Mouse (Mus musculus) brain, embryonic 14.5 days (tissue): ENCODE results near the gene Ttc39a. TPM values are rescaled to one million over a fixed set of nuclear protein-coding genes. Genes with fewer than 3 reads are reported as not detected.
A peak's percentile ranks its signal among the peaks of the same experiment; 100 is the strongest.

ENCODE experiments used
- DNase-seq: peaks from one replicate; pipeline ENCODE4 v3.0.0-alpha.2; 2011; ENCODE audit warnings: low read depth
- CTCF ChIP-seq: fragments of 200-500 bp; IDR thresholded peaks from 2 replicates; pipeline ENCODE4 v1.5.1; 2012; ENCODE audit warnings: inconsistent platforms, mild to moderate bottlenecking, moderate library complexity, borderline replicate concordance; ENCODE audit not compliant: insufficient read depth, insufficient read length; ENCODE audit errors: extremely low read depth
- POLR2A ChIP-seq: fragments of 200-500 bp; IDR thresholded peaks from 2 replicates; pipeline ENCODE4 v1.6.1; 2012; ENCODE audit warnings: mild to moderate bottlenecking, inconsistent platforms, borderline replicate concordance; ENCODE audit not compliant: poor library complexity, insufficient read depth, insufficient read length, severe bottlenecking; ENCODE audit errors: extremely low read depth
- polyA plus RNA-seq: library from polyadenylated mRNA; depleted of rRNA; stranded (reverse); fragments of >200 nt; gene quantifications from 2 replicates; pipeline ENCODE4 v1.2.3, GENCODE M21; 2012

The Ttc39a gene
- polyA plus RNA-seq, 1 experiment, result 1.2 TPM

DNA sequence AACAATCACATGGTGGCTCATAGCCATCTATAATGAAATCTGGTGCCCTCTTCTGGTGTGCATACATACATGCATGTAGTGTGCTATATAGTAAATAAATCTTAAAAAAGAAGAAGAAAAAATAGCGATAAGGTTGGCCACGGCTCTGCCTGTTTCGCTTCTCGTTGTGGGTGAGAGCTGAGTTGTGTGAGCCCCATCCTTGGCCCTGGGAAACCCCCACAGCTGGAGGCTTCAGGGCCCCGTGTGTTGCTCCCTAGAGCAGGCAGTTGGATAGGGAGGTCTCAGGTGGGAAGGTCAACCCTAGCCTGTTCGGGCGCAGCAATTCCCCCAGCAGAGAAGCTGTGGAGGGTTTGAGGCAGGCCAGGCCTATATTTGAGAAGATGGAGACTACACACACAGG is 23.8 kb downstream of the Ttc39a start:
- DNase-seq, result no peak
- TF ChIP-seq CTCF (no peak), POLR2A (no peak)

DNA sequence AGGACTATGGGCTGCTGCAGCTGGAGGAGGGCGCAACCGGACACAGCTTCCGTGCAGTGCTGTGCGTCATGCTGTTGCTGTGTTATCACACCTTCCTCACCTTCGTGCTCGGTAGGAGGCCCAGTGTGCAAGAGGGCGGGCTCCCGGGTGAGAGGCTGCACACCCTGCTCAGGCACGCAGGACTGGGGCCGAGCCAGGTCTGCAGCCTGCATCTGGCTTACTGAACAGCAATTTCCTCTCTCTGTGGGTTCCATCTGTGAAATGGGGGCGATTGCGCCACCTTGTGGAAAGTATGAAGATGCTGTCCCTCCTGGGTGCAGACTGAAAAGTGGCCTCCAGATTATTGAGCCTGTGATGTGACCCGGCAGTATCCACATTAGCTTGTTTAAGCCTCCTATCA is 24.4 kb downstream of the Ttc39a start:
- peak; percentile 65 for DNase-seq
- TF ChIP-seq POLR2A (no peak), CTCF (peak; percentile 44; the same call in 1 of the 2 replicates)

DNA sequence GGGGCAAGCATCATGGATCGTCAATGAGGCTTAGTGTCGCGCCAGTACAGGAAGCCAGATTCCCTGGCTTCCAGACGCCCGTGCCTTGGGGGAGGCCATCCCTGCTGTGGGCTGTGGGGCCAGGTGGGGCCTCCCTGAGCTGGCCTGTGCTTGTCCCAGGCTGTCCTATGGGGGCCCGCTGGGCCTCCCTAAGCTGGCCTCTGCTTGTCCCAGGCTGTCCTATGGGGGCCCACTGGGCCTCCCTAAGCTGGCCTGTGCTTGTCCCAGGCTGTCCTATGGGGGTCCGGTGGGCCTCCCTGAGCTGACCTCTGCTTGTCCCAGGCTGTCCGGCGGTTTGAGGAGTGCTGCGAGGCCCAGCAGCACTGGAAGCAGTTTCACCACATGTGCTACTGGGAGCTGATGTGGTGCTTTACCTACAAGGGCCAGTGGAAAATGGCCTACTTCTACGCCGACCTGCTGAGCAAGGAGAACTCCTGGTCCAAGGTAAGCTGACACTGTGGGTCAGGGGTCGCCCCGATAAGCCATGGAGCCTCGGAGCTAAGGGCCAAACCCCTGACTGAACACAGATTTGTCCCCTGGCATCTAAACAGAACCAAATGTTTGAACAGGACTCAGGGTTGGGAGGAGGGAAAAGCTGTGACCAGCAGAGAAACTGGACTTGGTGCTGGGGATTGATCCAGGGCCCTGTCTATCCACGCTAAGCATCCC is 26.4 kb downstream of the Ttc39a start:
- DNase-seq, result no peak
- no peak for TF ChIP-seq POLR2A
- TF ChIP-seq CTCF, result no peak

DNA sequence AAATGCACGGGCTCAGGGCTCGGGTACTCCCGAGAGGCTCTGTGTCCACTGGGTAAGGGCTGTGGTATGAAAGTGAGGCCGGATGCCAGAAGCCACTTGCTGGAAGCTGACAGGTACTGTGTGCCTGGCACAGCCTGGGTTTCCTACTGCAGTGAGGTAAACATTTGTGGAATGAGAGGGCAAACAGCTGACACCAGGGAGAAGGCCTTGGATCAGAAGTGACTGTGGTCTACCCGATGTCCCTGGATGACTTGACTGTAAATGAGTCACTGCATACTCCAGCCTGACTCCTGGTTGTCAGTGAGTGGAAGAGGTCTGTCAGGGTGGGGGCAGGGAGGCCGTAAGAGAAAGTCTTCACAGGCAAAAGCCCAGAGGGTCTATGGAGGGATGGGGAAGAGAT is 27.2 kb downstream of the Ttc39a start:
- TF ChIP-seq POLR2A (no peak), CTCF (no peak)
- DNase-seq, result no peak

DNA sequence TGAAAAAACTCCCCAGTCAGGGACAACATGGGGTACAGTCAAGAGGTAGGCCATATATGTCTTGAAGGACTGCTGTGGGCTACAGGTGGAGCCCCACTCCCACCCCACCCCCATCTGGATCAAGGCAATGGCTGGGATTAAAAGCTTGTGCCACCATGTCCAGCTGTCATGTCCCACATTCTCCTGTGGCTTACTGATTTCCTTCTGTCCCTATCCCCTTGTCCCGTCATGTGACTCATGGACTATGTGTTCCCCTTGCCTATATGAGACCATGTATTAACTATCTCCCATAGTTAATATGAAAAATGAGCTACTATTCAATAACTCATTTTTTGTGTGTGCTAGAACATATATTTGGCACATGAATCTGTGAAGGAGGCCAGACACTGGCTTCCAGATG is 27.8 kb downstream of the Ttc39a start:
- TF ChIP-seq CTCF (no peak), POLR2A (no peak)
- DNase-seq, result no peak

DNA sequence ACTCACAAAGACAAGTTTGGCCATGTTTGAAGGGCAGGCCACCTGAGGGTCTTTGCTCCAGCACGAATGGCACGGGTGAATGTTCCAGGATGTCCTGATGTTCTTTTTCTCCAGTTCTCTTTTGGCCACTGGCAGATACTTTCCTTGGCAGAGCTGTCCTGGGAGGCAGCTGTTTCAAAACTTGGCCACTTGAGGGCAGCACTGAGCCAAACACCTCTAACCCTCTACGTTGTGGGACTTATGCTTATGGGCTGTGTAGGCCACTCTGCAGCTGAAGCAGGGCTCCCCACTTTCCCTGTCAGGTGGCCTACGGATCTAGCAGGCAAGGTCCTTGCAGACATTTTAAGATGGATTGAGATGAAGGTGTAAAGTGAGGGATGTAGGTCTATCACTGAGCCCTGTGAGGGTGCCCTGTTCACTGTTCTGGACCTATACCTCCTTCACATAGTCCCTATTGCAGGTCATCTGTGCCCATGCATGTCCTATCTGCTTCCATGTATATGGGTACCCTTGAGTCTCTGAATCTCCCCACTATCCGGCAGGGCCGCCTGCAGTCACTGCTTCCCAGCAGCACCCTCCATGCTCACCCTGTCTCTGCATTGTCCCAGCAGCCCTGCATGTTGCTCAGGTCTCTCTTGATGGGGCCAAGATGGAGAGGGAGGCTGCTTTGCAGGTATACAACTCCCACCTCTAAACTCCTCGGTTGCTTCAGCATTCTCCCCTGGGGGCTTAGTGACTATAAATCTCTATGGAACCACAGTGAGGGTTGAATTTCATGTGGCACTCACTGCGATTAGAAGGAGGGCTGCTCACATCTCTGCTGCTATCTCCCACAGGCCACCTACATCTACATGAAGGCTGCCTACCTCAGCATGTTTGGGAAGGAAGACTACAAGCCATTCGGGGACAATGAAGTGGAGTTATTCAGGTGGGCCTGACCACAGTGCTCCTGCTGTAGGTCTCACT is 31.8 kb downstream of the Ttc39a start:
- DNase-seq, result peak; percentile 72
- TF ChIP-seq POLR2A (no peak), CTCF (peak; percentile 89)

DNA sequence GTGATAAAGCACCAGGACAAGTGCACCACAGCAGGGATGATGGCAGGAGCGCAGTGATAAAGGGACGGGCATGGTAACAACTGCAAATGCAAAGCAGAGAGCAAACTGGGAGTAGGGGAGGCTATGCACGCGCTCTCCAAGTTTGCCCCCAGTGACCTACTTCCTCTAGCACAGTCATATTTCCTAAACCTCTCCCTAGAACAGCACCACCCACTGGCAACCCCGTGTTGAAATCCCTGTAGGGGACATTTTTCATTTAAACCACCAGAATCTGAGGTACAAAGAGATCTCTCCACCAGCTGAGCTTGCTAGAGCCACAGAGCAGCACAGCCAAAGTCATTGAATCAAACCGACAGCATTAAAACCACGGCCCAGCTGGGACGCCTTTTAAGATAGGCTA is 32.7 kb downstream of the Ttc39a start:
- TF ChIP-seq CTCF (no peak), POLR2A (no peak)
- DNase-seq, result no peak

DNA sequence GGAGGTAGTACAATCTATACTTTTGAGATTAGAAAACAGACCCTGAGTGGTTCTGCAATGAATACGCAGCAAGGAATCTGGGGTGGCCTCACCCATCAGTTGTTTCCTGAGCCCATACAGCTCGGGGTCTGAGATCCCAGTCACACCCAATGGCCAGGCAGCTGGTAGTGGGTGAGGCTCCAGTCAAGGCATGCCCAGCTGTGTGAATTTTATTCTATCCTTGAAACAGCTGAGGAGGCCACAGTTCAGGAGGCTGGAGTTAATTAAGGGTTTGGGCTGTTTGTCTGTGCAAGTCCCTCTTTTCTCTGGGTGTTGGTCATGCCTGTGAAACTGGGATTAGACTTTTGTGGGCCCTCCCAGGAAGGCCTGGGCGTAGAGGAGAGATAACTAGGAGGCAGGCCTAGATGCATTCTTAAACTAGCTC is 33.4 kb downstream of the Ttc39a start:
- no peak for TF ChIP-seq CTCF
- TF ChIP-seq POLR2A, result no peak
- no peak for DNase-seq

DNA sequence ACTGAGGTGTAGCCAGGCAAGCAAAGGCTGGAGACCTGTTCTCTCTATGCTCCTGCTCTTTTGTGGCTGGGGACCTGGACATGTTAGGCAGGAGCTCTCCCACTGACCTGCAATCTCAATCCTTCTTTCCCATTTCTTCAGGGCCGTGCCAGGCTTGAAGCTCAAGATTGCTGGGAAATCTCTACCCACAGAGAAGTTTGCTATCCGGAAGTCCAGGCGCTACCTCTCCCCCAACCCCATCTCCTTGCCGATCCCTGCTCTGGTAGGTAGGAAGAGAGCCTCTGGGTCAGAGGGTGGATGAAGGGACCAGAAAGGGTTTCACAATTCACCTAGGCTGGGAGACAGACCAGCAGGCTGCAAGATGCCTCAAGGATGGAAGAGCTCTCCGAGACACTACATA is 34.0 kb downstream of the Ttc39a start:
- TF ChIP-seq POLR2A, result no peak
- no peak for TF ChIP-seq CTCF
- DNase-seq, result no peak

DNA sequence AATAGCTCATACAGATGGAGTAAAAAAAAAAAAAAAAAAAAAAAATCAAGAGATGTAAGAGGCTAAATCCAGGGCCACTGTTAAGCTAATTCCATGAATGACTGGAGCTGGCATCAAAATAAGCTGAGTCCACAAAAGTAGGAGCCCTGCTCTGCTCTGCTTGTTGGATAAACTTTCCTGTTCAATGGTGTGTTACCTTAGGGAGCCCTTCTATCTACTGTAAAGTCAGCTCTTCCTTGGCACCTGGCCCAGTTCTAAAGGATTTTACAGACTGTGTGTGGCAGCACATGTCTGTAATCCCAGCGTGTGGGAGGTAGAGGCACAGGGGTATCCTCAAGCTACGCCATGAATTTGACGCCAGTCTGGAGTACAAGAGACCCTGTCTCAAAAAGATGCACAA is 34.6 kb downstream of the Ttc39a start:
- no peak for TF ChIP-seq POLR2A
- TF ChIP-seq CTCF, result no peak
- no peak for DNase-seq

DNA sequence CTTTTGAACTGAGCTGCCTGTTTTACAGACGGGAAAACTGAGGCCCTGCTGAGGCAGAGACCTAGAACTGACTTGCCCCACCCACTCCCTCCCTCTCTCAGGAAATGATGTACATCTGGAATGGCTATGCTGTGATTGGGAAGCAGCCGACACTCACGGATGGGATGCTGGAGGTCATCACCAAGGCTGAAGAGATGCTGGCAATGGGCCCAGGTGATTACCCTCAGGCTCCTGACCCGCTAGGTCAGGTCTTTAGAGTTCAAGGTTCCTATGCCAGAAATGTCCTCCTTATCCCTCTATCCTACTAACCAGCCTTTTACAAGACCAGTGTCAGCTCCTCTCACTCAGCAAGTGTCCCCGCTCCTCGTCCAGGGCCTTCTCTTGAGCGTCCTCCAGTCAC is 35.7 kb downstream of the Ttc39a start:
- no peak for DNase-seq
- TF ChIP-seq CTCF (no peak), POLR2A (no peak)

DNA sequence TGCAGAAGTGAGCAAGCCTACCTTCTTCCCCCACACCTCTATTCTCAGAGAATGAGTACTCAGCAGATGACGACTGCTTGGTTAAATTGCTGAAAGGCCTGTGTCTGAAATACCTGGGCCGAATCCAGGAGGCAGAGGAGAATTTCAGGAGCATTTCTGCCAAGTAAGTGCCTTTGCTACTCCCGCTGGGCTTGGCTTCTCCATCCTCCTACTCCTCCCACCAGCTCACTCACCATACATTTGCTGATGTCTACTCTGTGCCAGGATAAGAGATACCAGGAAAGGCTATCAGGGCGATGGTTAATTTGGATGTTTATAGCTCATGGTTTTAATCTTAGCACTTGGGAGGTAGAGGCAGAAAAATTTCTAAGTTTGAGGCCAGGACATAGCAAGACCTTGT is 36.2 kb downstream of the Ttc39a start:
- DNase-seq, result no peak
- TF ChIP-seq CTCF, result no peak
- no peak for TF ChIP-seq POLR2A

DNA sequence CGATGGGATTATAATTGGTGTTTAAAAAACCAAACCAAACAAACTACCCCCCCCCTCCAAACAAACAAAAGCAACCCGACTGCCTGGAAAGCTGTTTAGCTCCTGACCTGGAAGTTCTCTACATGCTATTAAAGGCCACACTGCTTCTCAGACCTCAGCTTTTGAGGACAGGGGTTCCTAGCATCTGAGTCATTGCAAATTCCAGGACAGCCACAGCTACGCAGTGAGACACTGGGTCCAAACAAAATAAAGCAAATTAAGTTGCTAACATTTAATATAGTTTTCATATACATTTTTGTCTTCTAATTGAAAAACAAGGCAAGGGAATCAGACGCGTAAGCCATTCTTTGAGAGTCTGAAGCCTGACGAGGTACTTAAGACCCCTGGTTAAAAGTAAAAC is 38.0 kb downstream of the Ttc39a start:
- no peak for DNase-seq
- TF ChIP-seq CTCF (no peak), POLR2A (no peak)

DNA sequence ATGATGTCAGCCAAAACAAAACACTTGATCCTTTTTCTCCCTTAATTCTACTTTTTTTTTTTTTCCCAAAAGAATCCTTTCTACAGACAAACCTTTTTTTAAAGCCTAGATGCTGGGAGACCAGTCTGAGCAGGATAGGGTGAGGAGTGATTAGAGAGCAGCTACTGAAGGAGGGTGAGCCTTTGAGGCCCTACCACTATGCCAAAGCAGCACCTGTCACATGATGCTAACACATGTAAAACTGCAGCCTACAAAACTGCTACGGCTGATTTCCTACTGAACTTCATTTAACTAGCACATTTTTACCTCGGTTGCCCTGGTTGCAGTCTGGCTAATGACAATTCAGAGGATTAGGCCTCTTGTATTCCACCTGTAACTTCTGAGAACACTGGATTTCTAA is 38.5 kb downstream of the Ttc39a start:
- DNase-seq, result peak; percentile 43
- TF ChIP-seq CTCF (no peak), POLR2A (no peak)

DNA sequence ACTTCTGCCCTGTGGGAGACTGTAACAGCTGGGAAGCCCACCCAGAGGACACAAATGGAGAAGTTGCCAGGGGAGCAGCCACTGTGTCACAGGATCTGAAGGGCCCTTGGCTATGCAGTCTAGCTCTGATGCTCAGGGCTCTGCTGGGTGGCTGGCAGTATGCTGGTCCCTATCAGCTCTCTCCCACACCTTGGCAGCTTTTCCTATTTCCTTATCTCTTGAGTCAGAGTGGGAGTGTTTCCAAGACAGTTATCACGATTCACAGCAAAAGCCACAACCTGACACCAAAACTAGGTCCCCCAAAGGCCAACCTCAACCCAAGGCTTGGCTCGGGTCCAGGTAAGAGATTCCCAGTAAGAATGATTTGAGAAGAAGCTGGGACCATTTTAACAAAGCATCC is 39.0 kb downstream of the Ttc39a start:
- DNase-seq, result no peak
- TF ChIP-seq CTCF, result no peak
- TF ChIP-seq POLR2A, result no peak
